9 mouse cellular contexts compared by ENCODE assay signal in genomic region chr4:154105381-154106001, GRCm38 (mm10). TPM values are rescaled to one million over a fixed set of nuclear protein-coding genes. Genes with fewer than 3 reads are reported as not detected.
A peak's percentile ranks its signal among the peaks of the same experiment; 100 is the strongest.
DNase-seq lines count a peak whose midpoint lies in the region; ATAC-seq lines count a peak whose summit lies in the region.
"Had no signal": no experiment of that assay in that cellular context is flagged by ENCODE, and none has a peak within 500 bp of the region (broad histone marks: within the 10 kb centered on the region; RNA-seq: fewer than 3 reads in every experiment).

No protein-coding gene starts in this region.

- peak; percentile 64 for DNase-seq in layer of hippocampus, adult 11-12 months (ENCODE audit: low spot score)
- no peak for DNase-seq in layer of hippocampus, adult 9-11 months
- peak; percentile 18 for DNase-seq in gastrocnemius, postnatal 25 days
- peak; percentile 71 for DNase-seq in kidney, adult 18-20 months
- DNase-seq in spleen, postnatal 36 days (ENCODE audit: low spot score in 2 of 2): peak; percentile 12 to 39

- H3K27ac ChIP-seq in limb, embryonic 13.5 days: no peak overlapping the region
- no peak overlapping the region for H3K27ac ChIP-seq in midbrain, embryonic 16.5 days (ENCODE audit: low read length)

- ATAC-seq in common myeloid progenitor, adult 5-6 weeks (replicated peaks; ENCODE audit: low read depth, poor library complexity, severe bottlenecking): peak; percentile 82
- ATAC-seq in limb, embryonic 13.5 days (ENCODE audit: low FRiP score, low read depth): 0 out of 2 replicates have a peak, but pooled peaks have one; percentile 28
- ATAC-seq in midbrain, embryonic 16.5 days: no peak; the same call in 1 of the 2 replicates
- ATAC-seq: Patski had no signal

- WGBS in limb, embryonic 13.5 days: 27% methylated on average over 20 of the region's 20 CpGs
- 36% methylated on average over 20 of the region's 20 CpGs for WGBS in midbrain, embryonic 16.5 days

- no peaks in the 10 kb centered on the region for H3K9me3 ChIP-seq in limb, embryonic 13.5 days
- H3K9me3 ChIP-seq in midbrain, embryonic 16.5 days (replicated peaks; ENCODE audit: control insufficient read depth, low read length, poor library complexity, severe bottlenecking): no peaks in the 10 kb centered on the region

- peaks cover 4% of the 10 kb centered on the region for H3K4me1 ChIP-seq in limb, embryonic 13.5 days
- no peaks in the 10 kb centered on the region for H3K4me1 ChIP-seq in midbrain, embryonic 16.5 days (ENCODE audit: control insufficient read depth, insufficient read depth, low read length)

- peaks cover 82% of the 10 kb centered on the region for H3K27me3 ChIP-seq in limb, embryonic 13.5 days
- H3K27me3 ChIP-seq in midbrain, embryonic 16.5 days (ENCODE audit: control insufficient read depth, insufficient read depth, low read depth, low read length): no peaks in the 10 kb centered on the region; the same call in 1 of the 2 replicates

- H3K9ac ChIP-seq in limb, embryonic 13.5 days: no peak overlapping the region
- peak overlapping the region; percentile 1; the same call in 1 of the 2 replicates for H3K9ac ChIP-seq in midbrain, embryonic 16.5 days (ENCODE audit: low read depth, low read length)

- H3K36me3 ChIP-seq in limb, embryonic 13.5 days: no peaks in the 10 kb centered on the region
- H3K36me3 ChIP-seq in midbrain, embryonic 16.5 days (ENCODE audit: control insufficient read depth, insufficient read depth, low read length): no peaks in the 10 kb centered on the region

- H3K4me3 ChIP-seq in limb, embryonic 13.5 days: peak overlapping the region; percentile 16; the same call in 1 of the 2 replicates
- no peak overlapping the region for H3K4me3 ChIP-seq in midbrain, embryonic 16.5 days (ENCODE audit: low read depth, low read length)

- H3K4me2 ChIP-seq in limb, embryonic 13.5 days (replicated peaks): peak overlapping the region; percentile 46
- H3K4me2 ChIP-seq in midbrain, embryonic 16.5 days (ENCODE audit: low read length): peak overlapping the region; percentile 39

RNA-seq across cellular contexts. Expression of gene Trp73, which starts 34.5 kb away (rescaled TPM):
- total RNA-seq in common myeloid progenitor, adult 5-6 weeks (2017): not detected in 2 replicates
- total RNA-seq in gastrocnemius, postnatal 25 days (2021): under 1 TPM in 1 of 2 experiments, not detected in 1; 0.38 TPM
- polyA plus RNA-seq in limb, embryonic 13.5 days (2015; fragmentation: Nextera tagmentation; extraction: Ambion mirVana): 1.6 and 1.7 TPM in 2 replicates
- 0.90 and 1.1 TPM in 2 replicates for polyA plus RNA-seq in midbrain, embryonic 16.5 days (2015; fragmentation: Nextera tagmentation; extraction: Ambion mirVana)

RNA-seq across cellular contexts. Expression of gene Wrap73, which starts 36.7 kb away (rescaled TPM):
- 9.5 and 10.4 TPM in 2 replicates for total RNA-seq in common myeloid progenitor, adult 5-6 weeks (2017)
- 1 to 10 TPM; 7.9 to 9.7 TPM for total RNA-seq in gastrocnemius, postnatal 25 days (2021)
- 47.8 and 48.4 TPM in 2 replicates for polyA plus RNA-seq in limb, embryonic 13.5 days (2015; fragmentation: Nextera tagmentation; extraction: Ambion mirVana)
- 43.5 and 45.6 TPM in 2 replicates for polyA plus RNA-seq in midbrain, embryonic 16.5 days (2015; fragmentation: Nextera tagmentation; extraction: Ambion mirVana)

RNA-seq across cellular contexts. Expression of gene Tprgl, which starts 55.0 kb away (rescaled TPM):
- total RNA-seq in common myeloid progenitor, adult 5-6 weeks (2017): 34.9 and 39.8 TPM in 2 replicates
- total RNA-seq in gastrocnemius, postnatal 25 days (2021): 10 to 100 TPM; 83.2 to 86.8 TPM
- 117 and 118 TPM in 2 replicates for polyA plus RNA-seq in limb, embryonic 13.5 days (2015; fragmentation: Nextera tagmentation; extraction: Ambion mirVana)
- polyA plus RNA-seq in midbrain, embryonic 16.5 days (2015; fragmentation: Nextera tagmentation; extraction: Ambion mirVana): 214 and 223 TPM in 2 replicates
